Mouse (Mus musculus): ENCODE measurements around the gene Angptl3.

- TF ChIP-seq EP300 (IDR thresholded peaks at IDR 0.05; ENCODE audit: low read depth) (peak; percentile 47; the same call in 1 of the 2 replicates), CTCF (IDR thresholded peaks at IDR 0.05; ENCODE audit: low read depth) (no peak)
These were observed 2.4 kb upstream of the Angptl3 start for GRCm38 (mm10) chr4:99028377-99028776.
